Mouse (Mus musculus): ENCODE measurements at regions not wholly inside any gene's neighbourhood (a gene's known extent, or its start where the extent isn't known, plus 50 kb on each side); places are given as distances from the start of the nearest gene placed in this dataset.

- H3K27ac ChIP-seq (ENCODE audit: low read length) = no peak overlapping the region
- ATAC-seq (ENCODE audit: low FRiP score, low TSS enrichment) = no peak
- WGBS = 69% methylated on average over 1 of the region's 1 CpGs
Observed at GRCm38 (mm10) chr4:70038241-70038640, 372.0 kb downstream of the Cdk5rap2 start.

GRCm38 (mm10) chr4:70035912-70036311 lies 374.3 kb downstream of the Cdk5rap2 start:
- Histone ChIP-seq H3K4me3 (ENCODE audit: low read length) (no peak overlapping the region), H3K4me2 (replicated peaks; ENCODE audit: low read depth, low read length) (no peak overlapping the region), H3K27me3 (ENCODE audit: insufficient read depth, low read length) (peaks cover 11% of the 10 kb centered on the region), H3K4me1 (ENCODE audit: insufficient read depth, low read length) (no peaks in the 10 kb centered on the region), H3K9me3 (ENCODE audit: low read length) (no peaks in the 10 kb centered on the region), H3K9ac (replicated peaks; ENCODE audit: low read length) (no peak overlapping the region), H3K36me3 (ENCODE audit: insufficient read depth, low read length) (no peaks in the 10 kb centered on the region), H3K27ac (ENCODE audit: low read length) (no peak overlapping the region)
- ATAC-seq (ENCODE audit: low FRiP score, low TSS enrichment) = no peak
- 30% methylated on average over 1 of the region's 1 CpGs for WGBS

More at GRCm38 (mm10) chr4:70038241-70038640, 372.0 kb downstream of the Cdk5rap2 start:
- Histone ChIP-seq H3K27me3 (ENCODE audit: insufficient read depth, low read length) (peaks cover under 1% of the 10 kb centered on the region; the same call in 1 of the 2 replicates), H3K9me3 (ENCODE audit: low read length) (no peaks in the 10 kb centered on the region), H3K4me2 (replicated peaks; ENCODE audit: low read depth, low read length) (no peak overlapping the region), H3K4me1 (ENCODE audit: insufficient read depth, low read length) (no peaks in the 10 kb centered on the region), H3K9ac (replicated peaks; ENCODE audit: low read length) (no peak overlapping the region), H3K4me3 (ENCODE audit: low read length) (no peak overlapping the region), H3K36me3 (ENCODE audit: insufficient read depth, low read length) (no peaks in the 10 kb centered on the region)

GRCm38 (mm10) chr4:70032497-70032896 lies 377.7 kb downstream of the Cdk5rap2 start:
- Histone ChIP-seq H3K36me3 (ENCODE audit: insufficient read depth, low read length) (no peaks in the 10 kb centered on the region), H3K4me3 (ENCODE audit: low read length) (no peak overlapping the region), H3K4me2 (replicated peaks; ENCODE audit: low read depth, low read length) (no peak overlapping the region), H3K27ac (ENCODE audit: low read length) (no peak overlapping the region), H3K27me3 (ENCODE audit: insufficient read depth, low read length) (peaks cover 21% of the 10 kb centered on the region), H3K9me3 (ENCODE audit: low read length) (0 out of 2 replicates have a peak, but pooled peaks cover 3% of the 10 kb centered on the region), H3K9ac (replicated peaks; ENCODE audit: low read length) (no peak overlapping the region), H3K4me1 (ENCODE audit: insufficient read depth, low read length) (no peaks in the 10 kb centered on the region)
- no peak for ATAC-seq (ENCODE audit: low FRiP score, low TSS enrichment)
- WGBS = 59% methylated on average over 3 of the region's 3 CpGs

GRCm38 (mm10) chr4:70026848-70027247 lies 383.4 kb downstream of the Cdk5rap2 start:
- peak; percentile 91 for ATAC-seq (ENCODE audit: low FRiP score, low TSS enrichment)

DNA sequence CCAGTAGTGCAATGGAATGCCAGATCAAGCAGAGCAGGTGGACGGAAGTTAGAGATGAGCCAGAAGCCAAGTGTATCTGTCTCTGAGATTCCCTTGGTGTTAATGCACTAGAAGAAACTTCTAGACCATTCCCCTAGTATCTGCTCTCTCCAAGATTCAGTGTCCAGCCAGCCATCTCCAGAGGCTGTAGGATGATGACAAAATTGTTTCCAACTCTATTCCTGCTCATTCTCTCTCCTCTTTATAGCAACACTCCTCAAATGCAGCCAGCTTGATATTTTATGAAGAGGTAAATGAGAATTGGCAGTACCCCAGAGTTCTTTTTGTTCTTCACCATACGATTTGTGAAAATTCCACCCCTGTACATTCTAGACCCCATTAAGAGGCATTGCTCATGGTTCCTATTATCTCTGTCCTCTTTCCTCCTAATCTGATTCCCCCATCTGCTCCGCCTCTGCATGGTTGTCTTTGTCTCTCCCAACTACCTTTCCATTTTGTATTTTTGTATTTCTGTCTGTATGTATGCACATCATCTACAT lies 385.3 kb downstream of the Cdk5rap2 start:
- peaks cover 15% of the 10 kb centered on the region; the same call in 1 of the 2 replicates for H3K27me3 ChIP-seq (ENCODE audit: insufficient read depth, low read length)
- H3K4me3 ChIP-seq (ENCODE audit: low read length) = no peak overlapping the region
- H3K4me1 ChIP-seq (ENCODE audit: insufficient read depth, low read length) = no peaks in the 10 kb centered on the region
- no peaks in the 10 kb centered on the region for H3K36me3 ChIP-seq (ENCODE audit: insufficient read depth, low read length)
- no peak overlapping the region for H3K9ac ChIP-seq (replicated peaks; ENCODE audit: low read length)
- ATAC-seq (ENCODE audit: low FRiP score, low TSS enrichment) = no peak
- no peak overlapping the region for H3K4me2 ChIP-seq (replicated peaks; ENCODE audit: low read depth, low read length)
- H3K9me3 ChIP-seq (ENCODE audit: low read length) = 0 out of 2 replicates have a peak, but pooled peaks cover 3% of the 10 kb centered on the region
- no peak overlapping the region for H3K27ac ChIP-seq (ENCODE audit: low read length)
- 92% methylated on average over 3 of the region's 3 CpGs for WGBS

More at GRCm38 (mm10) chr4:70026848-70027247, 383.4 kb downstream of the Cdk5rap2 start:
- Histone ChIP-seq H3K4me3 (ENCODE audit: low read length) (no peak overlapping the region), H3K9me3 (ENCODE audit: low read length) (0 out of 2 replicates have a peak, but pooled peaks cover 3% of the 10 kb centered on the region), H3K27me3 (ENCODE audit: insufficient read depth, low read length) (peaks cover 22% of the 10 kb centered on the region; the same call in 1 of the 2 replicates), H3K36me3 (ENCODE audit: insufficient read depth, low read length) (no peaks in the 10 kb centered on the region), H3K4me1 (ENCODE audit: insufficient read depth, low read length) (no peaks in the 10 kb centered on the region), H3K9ac (replicated peaks; ENCODE audit: low read length) (no peak overlapping the region), H3K27ac (ENCODE audit: low read length) (no peak overlapping the region), H3K4me2 (replicated peaks; ENCODE audit: low read depth, low read length) (no peak overlapping the region)
- 12% methylated on average over 8 of the region's 8 CpGs for WGBS

GRCm38 (mm10) chr4:70020905-70021470 lies 389.3 kb downstream of the Cdk5rap2 start:
- ATAC-seq (ENCODE audit: low FRiP score, low TSS enrichment) = peak; percentile 54; the same call in 1 of the 2 replicates
- Histone ChIP-seq H3K4me3 (ENCODE audit: low read length) (no peak overlapping the region), H3K9me3 (ENCODE audit: low read length) (no peaks in the 10 kb centered on the region), H3K27me3 (ENCODE audit: insufficient read depth, low read length) (peaks cover 8% of the 10 kb centered on the region; the same call in 1 of the 2 replicates), H3K27ac (ENCODE audit: low read length) (no peak overlapping the region), H3K9ac (replicated peaks; ENCODE audit: low read length) (no peak overlapping the region), H3K36me3 (ENCODE audit: insufficient read depth, low read length) (no peaks in the 10 kb centered on the region), H3K4me1 (ENCODE audit: insufficient read depth, low read length) (no peaks in the 10 kb centered on the region), H3K4me2 (replicated peaks; ENCODE audit: low read depth, low read length) (no peak overlapping the region)
- 38% methylated on average over 6 of the region's 6 CpGs for WGBS

DNA sequence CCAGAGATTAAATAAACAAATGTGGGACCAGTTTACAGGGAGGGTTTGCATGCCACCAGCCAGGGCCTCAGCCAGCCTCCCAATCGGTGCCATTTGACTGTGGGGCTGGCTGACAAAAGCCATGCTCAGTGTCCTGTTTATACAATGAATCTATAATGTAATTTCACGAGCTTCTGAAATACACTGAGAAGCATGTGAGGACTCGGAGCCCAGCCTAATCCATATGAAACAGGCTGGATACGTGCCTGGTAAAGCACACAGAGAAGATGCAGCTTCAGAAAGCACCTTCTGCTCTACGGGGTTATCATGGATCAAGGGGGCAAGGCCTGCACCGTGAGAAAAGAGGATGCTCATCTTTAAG lies 398.0 kb downstream of the Cdk5rap2 start:
- 69% methylated on average over 6 of the region's 6 CpGs for WGBS
- H3K36me3 ChIP-seq (ENCODE audit: insufficient read depth, low read length) = no peaks in the 10 kb centered on the region
- no peak overlapping the region for H3K4me3 ChIP-seq (ENCODE audit: low read length)
- H3K9ac ChIP-seq (replicated peaks; ENCODE audit: low read length) = no peak overlapping the region
- no peak; the same call in 1 of the 2 replicates for ATAC-seq (ENCODE audit: low FRiP score, low TSS enrichment)
- H3K4me2 ChIP-seq (replicated peaks; ENCODE audit: low read depth, low read length) = no peak overlapping the region
- no peak overlapping the region for H3K27ac ChIP-seq (ENCODE audit: low read length)
- no peaks in the 10 kb centered on the region for H3K9me3 ChIP-seq (ENCODE audit: low read length)
- H3K4me1 ChIP-seq (ENCODE audit: insufficient read depth, low read length) = no peaks in the 10 kb centered on the region
- no peaks in the 10 kb centered on the region for H3K27me3 ChIP-seq (ENCODE audit: insufficient read depth, low read length)

DNA sequence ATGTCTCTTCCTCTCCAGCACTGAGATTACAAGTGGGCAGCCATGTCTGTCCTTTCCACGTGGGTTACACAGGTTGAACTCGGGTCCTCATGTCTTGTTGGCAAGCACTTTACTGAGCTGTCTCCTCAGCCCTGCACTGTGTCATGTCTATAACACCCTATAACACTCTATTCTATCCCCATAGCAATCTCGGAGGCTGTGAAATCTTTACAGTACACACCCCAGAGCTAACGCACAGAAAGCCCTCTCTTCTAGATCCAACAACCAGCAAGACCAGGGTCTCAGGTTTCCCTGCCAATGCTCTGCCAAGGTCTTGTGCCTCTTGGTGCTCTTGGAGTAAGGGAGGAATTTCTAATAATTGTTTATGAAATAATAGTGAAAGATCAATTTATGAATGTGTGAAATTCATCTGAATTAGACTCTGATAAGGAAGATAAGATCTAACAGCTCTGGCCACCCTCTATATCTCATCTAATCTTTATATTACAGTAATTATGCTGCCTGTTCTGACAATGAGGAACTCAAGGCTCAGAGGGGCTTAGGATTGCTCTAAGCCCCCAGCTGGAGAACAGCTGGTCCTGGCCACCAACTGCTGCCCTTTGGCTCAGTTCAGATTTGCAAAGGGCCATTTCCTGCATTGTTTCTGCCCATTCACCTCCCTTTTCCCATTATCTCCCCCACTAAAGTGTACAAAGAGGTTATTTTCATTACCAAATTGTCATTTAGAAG lies 398.6 kb downstream of the Cdk5rap2 start:
- no peak overlapping the region for H3K4me3 ChIP-seq (ENCODE audit: low read length)
- H3K27ac ChIP-seq (ENCODE audit: low read length) = no peak overlapping the region
- no peak overlapping the region for H3K9ac ChIP-seq (replicated peaks; ENCODE audit: low read length)
- H3K36me3 ChIP-seq (ENCODE audit: insufficient read depth, low read length) = no peaks in the 10 kb centered on the region
- no peaks in the 10 kb centered on the region for H3K4me1 ChIP-seq (ENCODE audit: insufficient read depth, low read length)
- no peaks in the 10 kb centered on the region for H3K27me3 ChIP-seq (ENCODE audit: insufficient read depth, low read length)
- 80% methylated on average over 4 of the region's 4 CpGs for whole genome bisulfite sequencing
- no peak for ATAC-seq (ENCODE audit: low FRiP score, low TSS enrichment)
- no peaks in the 10 kb centered on the region for H3K9me3 ChIP-seq (ENCODE audit: low read length)
- no peak overlapping the region for H3K4me2 ChIP-seq (replicated peaks; ENCODE audit: low read depth, low read length)

DNA sequence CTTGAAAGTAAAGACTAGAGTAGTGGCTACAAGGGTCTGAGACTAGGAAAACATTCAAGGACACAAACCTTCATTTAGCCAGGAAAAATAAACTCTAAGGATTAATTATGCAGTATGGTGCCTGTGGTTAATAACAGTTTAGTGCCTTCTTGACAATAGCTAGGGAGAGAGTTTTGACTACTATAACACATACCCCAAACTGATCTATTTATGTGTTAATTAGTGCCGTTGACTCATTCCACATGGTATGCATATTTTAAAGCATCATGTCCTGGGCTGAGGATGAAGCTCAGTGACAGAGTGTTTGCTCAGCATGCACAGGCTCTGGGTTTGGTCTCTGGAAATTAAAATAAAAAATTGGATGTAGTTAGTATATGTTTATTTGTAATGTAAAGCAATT lies 399.8 kb downstream of the Cdk5rap2 start:
- WGBS = 84% methylated on average over 1 of the region's 1 CpGs
- Histone ChIP-seq H3K36me3 (ENCODE audit: insufficient read depth, low read length) (no peaks in the 10 kb centered on the region), H3K27me3 (ENCODE audit: insufficient read depth, low read length) (no peaks in the 10 kb centered on the region), H3K27ac (ENCODE audit: low read length) (no peak overlapping the region), H3K4me1 (ENCODE audit: insufficient read depth, low read length) (no peaks in the 10 kb centered on the region), H3K4me2 (replicated peaks; ENCODE audit: low read depth, low read length) (no peak overlapping the region), H3K9ac (replicated peaks; ENCODE audit: low read length) (no peak overlapping the region), H3K4me3 (ENCODE audit: low read length) (no peak overlapping the region), H3K9me3 (ENCODE audit: low read length) (no peaks in the 10 kb centered on the region)
- ATAC-seq (ENCODE audit: low FRiP score, low TSS enrichment) = no peak

GRCm38 (mm10) chr4:70004966-70005365 lies 405.3 kb downstream of the Cdk5rap2 start:
- H3K27ac ChIP-seq (ENCODE audit: low read length) = no peak overlapping the region
- no peaks in the 10 kb centered on the region for H3K4me1 ChIP-seq (ENCODE audit: insufficient read depth, low read length)
- H3K27me3 ChIP-seq (ENCODE audit: insufficient read depth, low read length) = no peaks in the 10 kb centered on the region
- H3K9ac ChIP-seq (replicated peaks; ENCODE audit: low read length) = no peak overlapping the region
- no peaks in the 10 kb centered on the region for H3K36me3 ChIP-seq (ENCODE audit: insufficient read depth, low read length)
- H3K9me3 ChIP-seq (ENCODE audit: low read length) = 0 out of 2 replicates have a peak, but pooled peaks cover 2% of the 10 kb centered on the region
- no peak overlapping the region for H3K4me3 ChIP-seq (ENCODE audit: low read length)
- H3K4me2 ChIP-seq (replicated peaks; ENCODE audit: low read depth, low read length) = no peak overlapping the region
- no peak for ATAC-seq (ENCODE audit: low FRiP score, low TSS enrichment)

All from kidney, embryonic 16.5 days (tissue).